Mouse (Mus musculus) gonadal fat pad, adult 2 months (tissue): Measurements from ENCODE around the gene B4galnt2. TPM values are rescaled to one million over a fixed set of nuclear protein-coding genes. Genes with fewer than 3 reads are reported as not detected.

ENCODE experiments used
- DNase-seq: peaks from one replicate; pipeline ENCODE4 v3.0.0-alpha.2; 2012; ENCODE audit warnings: low read depth
- polyA plus RNA-seq: library from polyadenylated mRNA; depleted of rRNA; stranded (reverse); fragments of >200 nt; gene quantifications from 2 replicates; pipeline ENCODE4 v1.2.3, GENCODE M21; 2012

The B4galnt2 gene
- polyA plus RNA-seq, 1 experiment: 21.6 TPM

DNA sequence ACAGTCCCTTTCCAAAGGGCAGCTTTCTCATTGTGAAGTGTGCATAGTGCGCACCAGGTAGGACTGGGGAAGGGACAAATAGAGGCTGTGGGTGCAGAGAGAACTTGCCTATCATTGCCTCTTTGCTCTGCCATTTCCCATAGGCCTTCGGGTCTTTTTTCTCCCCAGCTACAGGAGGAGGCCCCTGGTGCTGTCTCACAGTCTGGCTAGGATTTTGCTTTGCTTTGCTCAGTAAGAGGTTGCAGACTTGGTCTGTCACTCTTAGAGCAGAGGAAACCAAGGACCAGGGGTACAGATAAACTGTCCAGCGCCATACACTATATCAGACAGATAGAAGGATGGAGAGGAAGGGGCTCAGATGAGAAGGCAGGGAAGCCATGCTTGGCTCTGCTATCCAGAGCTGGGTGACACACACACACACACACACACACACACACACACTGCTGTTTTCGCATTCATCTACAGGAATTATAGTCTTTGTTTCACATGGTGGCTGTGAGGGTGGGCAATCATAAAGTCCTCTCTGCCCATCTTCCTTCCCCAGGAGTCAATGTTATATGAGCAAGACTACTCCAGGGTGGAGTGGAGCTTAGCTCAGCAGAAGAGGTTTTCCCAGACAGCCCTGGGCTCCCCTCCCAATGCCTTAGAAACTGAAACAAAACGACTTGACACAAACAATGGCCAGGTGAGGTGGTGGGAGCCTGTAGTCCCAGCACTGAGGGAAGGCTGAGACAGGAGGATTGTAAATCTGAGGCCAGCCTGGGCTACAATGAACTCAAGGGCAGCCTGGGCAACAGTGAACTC lies 73.8 kb downstream of the B4galnt2 start:
- DNase-seq: no peak

DNA sequence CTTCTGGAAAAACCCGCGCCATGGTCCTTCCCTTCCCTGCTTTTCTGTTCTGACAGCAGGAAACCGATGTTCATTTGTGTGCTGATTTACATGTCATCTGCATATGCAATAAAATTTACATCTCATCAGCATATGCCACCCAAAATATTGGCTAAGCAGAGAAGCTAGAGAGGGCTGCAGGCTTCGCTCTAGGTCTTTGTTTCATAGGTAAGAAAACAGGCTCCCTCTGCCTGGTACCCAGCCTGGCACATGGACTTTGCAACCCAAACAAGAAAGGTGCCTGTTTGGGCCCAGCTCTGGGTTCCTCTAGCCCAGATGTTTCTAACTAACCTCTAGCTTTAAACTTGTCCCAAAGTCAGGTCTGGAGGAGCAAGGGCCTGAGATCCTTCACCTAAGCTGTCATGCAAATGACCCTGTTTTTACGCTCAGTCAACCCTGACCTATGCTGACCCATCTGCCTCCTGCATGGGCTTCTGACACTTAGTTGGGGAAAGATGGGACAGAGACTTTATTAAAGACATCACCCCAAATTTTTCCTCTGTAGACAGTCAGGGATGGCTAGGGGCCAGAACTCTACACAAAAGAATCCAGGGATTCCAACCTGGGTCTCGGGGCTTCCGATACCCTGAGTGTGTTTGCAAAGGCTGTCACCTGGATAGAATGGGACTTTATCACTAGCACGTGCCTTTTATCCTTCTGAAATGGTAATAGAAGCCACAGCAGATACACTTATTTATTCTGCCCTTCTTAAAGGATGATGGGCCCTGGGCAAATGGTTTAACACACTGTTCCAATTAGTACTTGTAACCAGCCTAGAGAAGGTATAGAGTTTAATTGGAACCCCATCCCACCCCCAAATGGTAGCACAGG lies 75.5 kb downstream of the B4galnt2 start:
- no peak for DNase-seq

DNA sequence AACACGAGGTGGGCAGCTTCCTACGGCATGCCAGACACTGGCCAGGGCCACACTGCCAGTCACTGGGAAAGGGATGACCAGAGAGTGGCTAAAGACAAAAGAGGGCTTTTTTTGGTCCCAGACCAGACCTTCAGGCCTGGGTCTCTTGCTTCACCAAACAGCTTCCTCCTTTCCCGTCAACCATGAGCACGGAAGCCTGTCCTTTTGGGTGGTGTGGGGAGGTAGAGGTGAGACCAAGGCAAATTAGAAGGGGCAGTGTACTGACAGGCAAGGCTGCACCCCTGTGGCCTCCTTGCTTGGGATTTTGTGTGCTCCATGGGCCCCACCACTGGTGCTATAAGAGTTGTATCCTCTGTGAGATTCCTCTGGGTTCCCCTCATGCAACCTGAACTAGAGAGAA lies 76.1 kb downstream of the B4galnt2 start:
- DNase-seq: no peak

DNA sequence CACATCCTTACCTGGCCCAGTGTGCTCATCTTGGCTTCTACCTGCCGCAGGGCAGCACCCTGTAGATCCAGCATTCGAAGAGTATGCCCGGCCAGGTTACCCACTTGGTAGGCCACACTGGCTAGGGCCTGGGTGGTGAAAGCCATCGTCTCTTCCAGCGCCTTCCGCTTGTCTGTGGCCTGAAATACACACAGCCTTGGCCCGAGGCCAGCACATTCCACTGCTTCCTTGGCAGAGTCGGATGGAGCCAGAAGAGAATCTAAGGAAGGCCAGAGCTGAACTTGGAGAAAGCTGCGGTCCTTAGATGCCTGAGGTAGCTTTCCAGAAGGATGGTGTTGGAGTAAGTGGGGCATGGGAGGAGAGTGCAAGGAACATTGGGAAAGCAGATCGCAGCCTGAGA lies 77.6 kb downstream of the B4galnt2 start, which contains the start of gene Gngt2:
TSS of gene Gngt2 (plus strand) at position 158 of the 400 bp plus-strand sequence.
- no peak for DNase-seq

DNA sequence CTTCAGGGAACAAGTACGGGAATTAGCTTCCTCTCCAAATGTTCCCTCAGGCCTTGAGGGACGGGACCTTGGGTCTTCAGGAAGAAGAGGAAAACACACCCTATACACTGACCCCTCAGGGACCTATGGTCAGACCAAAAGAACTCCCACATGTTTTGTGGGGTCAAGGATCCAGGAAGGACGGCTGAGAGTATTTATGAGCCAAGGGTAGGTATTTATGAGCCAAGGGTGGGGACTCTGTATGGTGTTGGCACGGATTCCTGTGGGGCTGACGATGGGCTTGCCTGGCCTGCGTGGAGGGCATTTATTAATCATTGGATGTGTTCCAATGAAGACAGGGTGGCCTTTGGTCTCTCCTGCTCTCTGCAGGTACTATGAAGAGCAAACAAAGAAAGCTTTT lies 78.3 kb downstream of the B4galnt2 start:
- DNase-seq: no peak

DNA sequence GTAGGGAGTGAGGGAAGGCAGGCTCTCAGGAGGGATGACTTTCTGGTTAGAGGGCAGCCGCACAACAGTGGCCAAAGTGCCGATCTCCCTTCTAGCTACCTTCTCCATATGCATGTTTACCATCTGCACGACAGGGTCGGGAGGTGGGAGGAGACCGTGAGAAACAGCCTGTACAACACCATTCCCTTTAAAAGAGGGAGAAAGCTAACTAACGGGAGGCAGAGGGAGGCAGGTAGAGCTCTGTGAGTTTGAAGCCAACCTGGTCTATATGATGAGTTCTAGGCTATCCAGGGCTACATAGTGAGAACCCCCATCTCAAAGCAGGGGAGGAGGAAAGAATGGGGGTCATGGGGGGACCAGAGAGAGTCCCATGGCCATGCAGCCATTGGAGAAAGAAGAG lies 78.9 kb downstream of the B4galnt2 start:
- no peak for DNase-seq

DNA sequence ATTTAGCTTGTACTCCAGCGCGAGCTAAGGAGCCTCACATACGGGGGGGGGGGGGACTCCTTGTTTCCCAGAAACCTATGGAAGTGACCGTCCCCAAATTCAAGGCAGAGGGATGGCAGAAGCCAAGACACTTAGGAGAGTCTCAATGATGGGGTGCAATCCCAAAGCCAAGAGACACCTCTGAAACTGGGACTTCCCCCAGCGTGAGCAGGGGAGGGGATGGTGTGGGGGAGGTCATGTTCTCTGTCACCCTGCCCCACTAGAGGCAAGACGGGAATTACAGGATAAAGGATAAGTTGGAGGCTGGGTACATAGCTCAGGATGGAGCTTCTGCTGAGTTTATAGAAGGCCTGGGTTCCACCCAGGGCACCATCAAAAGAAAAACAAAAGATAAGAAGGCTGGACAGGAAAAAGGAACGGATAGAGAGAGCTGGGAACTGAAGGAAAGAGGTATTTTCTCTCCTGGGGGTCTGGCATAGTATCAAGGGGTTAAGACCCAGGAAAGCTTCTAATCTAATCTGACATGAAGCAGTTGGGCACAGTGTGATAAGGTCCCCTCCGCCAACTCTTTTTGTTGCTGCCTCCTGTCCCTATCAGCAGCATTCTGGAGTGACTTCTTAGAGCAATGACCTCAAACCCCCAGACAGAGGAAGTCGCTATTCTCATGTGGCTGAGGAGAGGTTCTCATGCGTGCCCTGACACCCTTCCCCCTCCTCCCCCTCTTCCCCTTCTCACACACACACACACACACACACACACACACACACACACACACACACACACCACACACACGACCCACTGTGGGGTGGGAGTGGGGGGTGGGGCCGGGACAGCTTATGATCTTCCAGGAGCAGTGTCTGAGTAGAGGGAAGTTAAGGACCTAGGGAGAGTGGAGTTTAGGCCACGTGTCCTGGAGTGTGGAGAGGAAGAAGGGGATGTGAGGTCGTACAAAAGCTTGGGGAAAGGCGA lies 79.7 kb downstream of the B4galnt2 start:
- no peak for DNase-seq

DNA sequence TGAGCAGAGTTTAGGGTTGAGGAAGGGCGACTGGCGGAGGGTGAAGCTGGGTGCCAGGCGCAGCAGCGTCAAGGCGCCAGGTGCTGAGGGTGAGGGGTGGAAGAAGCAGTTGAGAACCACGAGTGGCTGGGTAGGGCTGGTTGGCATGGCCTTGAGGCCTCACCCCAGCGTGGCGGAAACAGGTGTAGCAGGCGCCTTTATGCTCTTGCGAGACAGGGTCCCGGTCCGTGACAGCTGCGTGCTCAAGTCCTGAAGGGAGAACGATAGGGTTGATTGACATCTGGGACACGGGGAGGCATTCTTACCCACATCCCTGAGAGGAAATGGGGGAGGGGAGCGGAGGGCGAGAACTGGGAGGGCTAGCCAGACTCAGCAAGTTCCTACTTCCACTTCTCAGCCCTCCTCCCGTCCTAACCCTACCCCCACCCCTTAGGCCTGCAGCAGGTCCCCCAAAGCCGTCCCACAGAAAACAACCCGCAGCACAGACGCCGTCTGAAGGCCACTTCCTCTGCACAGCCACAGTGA lies 80.5 kb downstream of the B4galnt2 start:
- DNase-seq: no peak

DNA sequence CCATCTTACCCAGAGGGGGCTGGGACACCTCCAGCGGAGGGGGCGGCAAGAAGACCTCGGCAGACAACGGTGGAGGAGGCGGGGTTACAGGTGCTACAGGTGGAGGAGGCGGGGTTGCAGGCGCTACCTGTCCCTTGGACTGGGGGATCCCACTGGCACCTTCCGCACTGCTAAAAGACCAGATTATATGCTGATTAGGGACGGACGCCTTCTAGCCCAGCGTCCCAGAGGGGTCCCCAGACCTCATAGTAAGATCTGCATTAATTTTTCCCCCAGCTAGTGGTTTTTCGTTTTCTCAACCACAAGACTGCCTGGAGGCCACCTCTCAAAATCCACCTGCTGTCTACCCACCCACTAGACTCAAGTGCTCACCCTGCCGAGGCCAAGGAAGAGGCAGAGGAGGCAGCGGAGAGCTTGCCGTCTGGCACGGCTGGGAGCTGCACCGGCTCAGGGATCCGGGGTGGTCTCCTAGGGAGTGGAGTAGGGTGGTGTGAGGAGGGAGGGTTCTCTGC lies 81.0 kb downstream of the B4galnt2 start:
- no peak for DNase-seq

DNA sequence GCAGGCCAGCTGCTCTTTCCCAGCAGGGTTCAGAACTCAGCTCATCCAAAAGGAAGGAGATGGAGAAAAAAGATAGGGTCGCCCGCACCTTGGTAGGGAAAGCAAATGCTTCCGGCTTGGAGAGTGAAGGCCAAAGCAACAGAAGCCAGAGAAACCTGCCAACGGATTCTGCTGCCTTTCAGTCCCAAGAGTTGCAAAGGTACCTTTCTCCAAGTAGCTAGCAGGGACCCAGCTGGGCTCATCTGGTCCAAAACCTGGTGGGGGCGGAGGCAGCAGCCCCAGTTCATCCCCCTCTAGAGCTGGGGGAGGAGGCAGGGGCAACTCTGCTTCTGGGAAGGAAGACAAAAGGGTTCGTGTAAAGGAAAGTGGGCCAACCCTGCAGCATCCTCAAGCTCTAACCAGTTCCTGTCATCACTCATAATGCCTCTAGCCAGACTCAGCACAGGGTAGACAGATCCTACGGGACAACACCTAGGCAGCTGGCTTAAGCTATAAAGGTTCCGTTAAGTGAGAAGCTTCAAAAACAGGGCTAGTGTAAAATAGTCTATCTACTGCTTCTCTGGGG lies 81.6 kb downstream of the B4galnt2 start:
- no peak for DNase-seq

DNA sequence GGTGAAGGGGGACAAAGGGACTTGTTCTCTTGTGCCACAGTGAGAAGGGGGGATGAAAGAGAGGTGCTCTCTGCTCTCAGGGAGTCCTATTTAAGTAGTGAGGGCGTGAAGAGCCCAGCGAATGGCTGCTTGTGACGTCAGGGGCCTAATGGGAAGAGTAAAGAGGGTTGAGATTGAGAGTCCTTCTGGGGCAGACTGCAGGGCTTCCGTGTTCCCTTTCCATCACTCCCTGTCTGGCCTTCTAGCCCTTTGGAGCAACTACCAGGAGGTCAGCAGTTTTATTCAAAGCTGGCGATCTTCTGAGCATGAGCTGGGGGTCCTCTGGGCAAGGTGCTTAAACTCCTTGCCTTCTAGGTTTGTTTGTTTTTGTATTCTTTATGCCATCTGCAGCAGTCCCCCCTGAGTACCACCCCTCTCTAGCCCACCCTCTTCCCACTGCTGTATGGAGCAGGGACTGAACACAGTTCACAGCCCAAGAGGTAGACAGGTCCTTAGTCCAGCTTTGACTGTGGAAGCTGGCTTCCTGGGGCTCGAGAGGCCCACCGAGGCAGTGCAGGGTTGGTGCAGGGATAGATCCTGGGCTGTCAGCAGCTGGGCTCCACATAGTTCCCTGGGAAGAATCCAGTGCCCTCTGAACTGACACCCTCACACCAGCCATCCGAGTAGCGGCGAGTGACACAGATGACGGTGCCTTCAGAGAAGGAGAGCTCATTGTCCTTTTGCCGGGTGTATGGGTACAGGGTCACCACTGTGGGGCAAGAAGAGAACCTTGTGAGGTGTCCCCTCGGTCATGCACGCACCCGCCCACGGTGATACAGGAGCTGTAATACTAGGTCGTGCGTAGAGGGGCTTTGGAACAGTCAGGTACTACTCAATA lies 82.3 kb downstream of the B4galnt2 start:
- DNase-seq: no peak

DNA sequence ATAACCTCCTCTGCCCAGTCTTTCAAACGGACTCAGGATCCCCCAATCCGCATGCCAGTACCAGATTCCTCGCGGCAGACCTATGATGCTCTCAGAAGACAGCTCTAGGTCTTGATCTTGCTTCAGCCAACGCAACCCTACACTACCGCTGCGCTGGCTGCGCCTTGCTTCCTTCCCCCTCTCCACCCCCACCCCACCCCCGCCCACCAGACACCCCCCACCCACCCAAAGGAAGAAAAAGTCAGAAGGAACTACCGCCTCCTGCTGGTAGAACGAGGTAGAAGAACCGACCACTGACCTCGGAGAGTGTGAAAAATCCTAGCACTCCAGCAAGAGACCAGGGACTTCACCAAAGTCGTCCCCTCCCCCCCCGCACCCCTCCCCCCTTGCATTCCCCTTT lies 83.0 kb downstream of the B4galnt2 start:
- DNase-seq: no peak

DNA sequence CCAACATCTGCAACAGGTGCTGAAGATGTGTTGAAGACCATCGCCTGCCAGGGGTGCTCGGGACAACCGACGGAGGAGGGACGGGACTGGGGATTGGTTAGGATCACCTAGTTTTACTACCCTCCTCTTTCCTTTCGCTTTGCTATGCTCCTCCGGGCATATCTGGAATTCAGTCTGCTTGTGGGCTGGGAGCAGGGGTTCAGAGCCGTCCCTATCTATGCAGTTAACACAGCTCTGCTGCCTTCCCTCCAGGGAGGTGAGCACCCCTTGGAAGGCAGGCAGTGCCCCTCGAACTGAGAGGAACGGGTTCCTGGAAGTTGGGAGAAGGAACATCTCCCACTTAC lies 83.4 kb downstream of the B4galnt2 start:
- no peak for DNase-seq

DNA sequence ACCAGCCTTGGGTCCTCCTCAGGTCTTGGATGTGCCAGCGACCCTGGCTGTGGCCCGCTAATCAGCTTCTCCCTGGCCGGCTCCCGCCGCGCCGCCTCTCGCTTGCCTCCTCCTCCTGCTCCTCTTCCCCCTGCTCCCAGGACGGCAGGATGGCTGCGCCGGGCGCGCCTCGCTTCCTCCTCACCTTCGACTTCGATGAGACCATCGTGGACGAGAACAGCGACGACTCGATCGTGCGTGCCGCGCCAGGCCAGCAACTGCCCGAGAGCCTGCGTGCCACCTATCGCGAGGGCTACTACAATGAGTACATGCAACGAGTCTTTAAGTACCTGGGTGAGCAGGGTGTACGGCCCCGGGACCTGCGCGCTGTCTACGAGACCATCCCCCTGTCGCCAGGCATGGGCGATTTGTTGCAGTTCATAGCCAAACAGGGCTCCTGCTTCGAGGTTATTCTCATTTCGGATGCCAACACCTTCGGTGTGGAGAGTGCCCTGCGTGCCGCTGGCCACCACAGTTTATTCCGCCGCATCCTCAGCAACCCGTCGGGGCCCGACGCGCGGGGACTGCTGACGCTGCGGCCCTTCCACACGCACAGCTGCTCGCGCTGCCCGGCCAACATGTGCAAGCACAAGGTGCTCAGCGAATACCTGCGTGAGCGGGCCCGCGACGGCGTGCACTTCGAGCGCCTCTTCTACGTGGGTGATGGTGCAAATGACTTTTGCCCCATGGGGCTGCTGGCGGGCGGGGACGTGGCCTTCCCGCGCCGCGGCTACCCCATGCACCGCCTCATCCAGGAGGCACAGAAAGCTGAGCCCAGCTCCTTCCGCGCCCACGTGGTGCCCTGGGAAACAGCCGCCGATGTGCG lies 84.0 kb downstream of the B4galnt2 start:
- DNase-seq: no peak

DNA sequence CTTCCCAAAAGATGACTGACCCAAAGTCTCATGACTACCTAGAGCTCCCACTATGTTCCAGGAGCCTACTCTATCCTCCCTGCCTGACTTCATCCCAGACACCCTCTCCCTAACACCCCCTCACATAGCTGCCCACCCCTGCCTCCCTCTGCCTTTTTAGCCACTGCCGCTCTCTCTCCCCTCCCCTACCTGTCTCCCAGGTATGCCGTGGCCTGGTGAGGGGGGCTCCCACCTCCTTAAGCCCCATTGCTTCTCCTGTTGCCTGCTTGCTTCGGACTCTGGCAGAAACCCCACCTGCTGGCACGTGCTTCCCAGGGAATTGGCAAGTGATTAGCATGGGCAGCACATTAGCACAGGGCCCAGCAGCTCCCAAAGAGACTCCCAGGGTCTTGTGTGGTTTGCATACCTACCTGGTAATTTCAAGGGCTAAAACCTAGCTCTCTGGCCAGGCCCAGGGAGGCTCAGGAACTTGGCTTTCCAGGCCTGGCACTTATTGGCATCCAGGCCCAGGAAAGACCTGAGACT lies 85.1 kb downstream of the B4galnt2 start:
- no peak for DNase-seq

DNA sequence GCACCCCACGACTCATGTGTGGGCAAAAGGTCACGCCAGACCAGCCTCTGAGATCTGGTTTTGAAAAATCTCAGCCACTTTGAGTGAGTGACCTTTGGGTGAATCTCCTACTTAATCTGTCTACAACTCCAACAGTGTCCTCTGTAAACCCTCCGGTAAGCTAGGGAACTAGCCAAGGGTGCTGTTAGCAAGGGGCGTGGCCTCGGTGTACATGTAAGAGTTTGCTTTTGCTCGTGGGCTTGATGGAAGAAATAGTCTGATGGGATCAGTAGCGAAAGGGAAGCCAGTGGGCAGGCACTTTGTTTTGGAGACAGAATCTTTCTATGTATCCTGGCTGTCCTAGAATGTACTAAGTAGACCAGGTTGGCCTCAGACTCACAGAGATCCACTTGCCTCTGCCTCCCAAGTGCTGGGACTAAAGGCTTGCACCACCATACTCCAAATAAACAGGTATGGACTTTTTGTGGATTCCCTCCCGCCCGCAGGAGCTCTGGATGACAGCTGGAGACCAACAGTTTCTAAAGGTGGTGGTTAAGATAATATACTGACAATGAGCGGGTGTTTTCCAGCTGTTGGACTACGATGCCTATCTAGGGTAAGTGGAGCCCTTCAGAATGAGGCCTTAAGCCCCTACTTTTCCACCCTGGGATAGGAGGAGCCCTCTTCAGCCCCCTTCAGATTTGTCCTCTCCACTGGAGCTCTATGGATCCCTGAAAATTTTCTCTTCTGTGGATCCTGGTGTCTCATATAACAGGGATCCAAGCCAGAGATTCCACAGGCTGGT lies 86.3 kb downstream of the B4galnt2 start:
- DNase-seq: no peak

DNA sequence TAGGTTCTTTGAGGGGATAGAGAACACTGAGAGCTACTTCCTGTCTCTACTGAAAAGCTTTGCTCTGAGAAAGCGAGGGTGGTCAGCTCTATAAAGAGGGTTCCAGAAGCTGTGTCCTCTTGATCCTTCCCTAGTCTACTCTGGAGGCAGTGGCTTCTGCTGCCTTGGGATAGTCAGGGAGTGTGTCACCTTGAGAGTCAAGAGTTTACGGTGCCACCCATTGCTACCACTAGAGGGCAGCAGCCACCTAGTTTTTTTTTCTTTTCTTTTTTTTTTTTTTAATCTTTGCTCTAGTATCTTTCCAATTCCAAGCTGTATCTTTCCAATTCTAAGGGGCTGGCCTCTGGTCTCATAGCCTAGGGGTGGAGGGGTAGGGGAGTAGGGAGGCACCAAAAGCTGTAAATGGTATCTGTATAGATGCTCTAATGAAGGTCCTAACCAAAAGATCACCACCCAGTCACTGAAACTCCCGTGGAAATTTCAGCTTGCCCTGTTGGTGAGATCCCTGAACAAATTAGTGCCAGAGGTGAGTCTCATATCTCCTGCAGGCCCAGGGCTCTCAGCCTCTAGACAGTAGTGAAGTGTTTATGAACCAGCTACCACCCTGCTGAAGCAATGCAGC lies 87.1 kb downstream of the B4galnt2 start:
- DNase-seq: no peak

DNA sequence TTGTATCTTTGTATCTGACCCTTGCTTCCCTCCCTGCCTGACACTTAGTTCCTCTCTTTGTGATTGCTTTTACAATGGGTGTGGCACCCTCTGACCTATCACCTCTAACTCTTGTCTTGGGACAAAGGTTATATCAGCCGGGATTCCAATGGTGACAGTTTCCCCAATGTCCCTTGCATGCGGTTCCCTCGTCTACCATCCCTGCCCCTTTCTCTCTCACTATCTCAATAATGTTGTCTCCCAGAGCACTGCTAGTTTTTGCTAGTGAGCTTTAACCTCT lies 87.6 kb downstream of the B4galnt2 start:
- no peak for DNase-seq
